Mouse (Mus musculus) lung, postnatal 0 days (tissue): ENCODE results near the gene Ccdc54.

ENCODE experiments used
- CTCF ChIP-seq: IDR thresholded peaks from 2 replicates; pipeline ENCODE4 v1.5.1; 2016; ENCODE audit warnings: antibody characterized with exemption, mild to moderate bottlenecking
- EP300 ChIP-seq: IDR thresholded peaks from 2 replicates; pipeline ENCODE4 v1.6.1; 2016; ENCODE audit warnings: antibody characterized with exemption, mild to moderate bottlenecking, control low read depth

GRCm38 (mm10) chr16:50542554-50543333 is 48.2 kb downstream of the Ccdc54 start:
- TF ChIP-seq CTCF (peak; percentile 63), EP300 (no peak)
